ENCODE assay signal across 11 mouse cellular contexts in the genomic region with DNA sequence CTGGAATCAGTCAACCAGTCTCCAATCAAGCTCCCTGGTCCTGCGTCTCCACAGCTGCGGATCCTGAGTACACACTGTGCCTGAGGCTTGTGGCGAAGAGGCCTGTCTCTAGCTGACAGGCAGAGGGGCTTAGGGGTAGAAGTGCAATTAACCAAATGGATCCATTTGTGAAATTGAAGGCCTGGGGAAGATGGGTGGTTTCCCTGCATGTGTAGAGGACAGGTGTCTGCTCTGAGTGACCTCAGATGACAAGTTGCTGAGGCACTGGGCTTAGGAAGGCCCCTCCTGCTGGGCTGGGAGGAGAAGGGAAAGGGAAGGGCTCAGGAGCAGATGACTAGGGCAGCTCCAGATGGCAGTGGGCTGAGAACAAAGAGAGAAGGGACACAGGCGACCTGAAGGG.
DNase-seq lines count a peak whose midpoint lies in the region; ATAC-seq and TF ChIP-seq lines count a peak whose summit lies in the region.
"Had no signal": no experiment of that assay in that cellular context is flagged by ENCODE, and none has a peak within 500 bp of the region (broad histone marks: within the 10 kb centered on the region; RNA-seq: fewer than 3 reads in every experiment).

No protein-coding gene starts in this region.

- H3K9ac ChIP-seq in embryonic facial prominence, embryonic 14.5 days (ENCODE audit: low read depth, low read length), result no peak overlapping the region
- H3K9ac ChIP-seq in hindbrain, embryonic 16.5 days (ENCODE audit: low read depth, low read length), result peak overlapping the region; percentile 22; the same call in 1 of the 2 replicates
- no peak overlapping the region for H3K9ac ChIP-seq in liver, postnatal 0 days (replicated peaks)
- H3K9ac ChIP-seq: limb, embryonic 15.5 days had no signal

- H3K4me1 ChIP-seq in embryonic facial prominence, embryonic 14.5 days (ENCODE audit: control insufficient read depth, insufficient read depth, low read length), result no peaks in the 10 kb centered on the region
- peaks cover 23% of the 10 kb centered on the region for H3K4me1 ChIP-seq in hindbrain, embryonic 16.5 days (ENCODE audit: control insufficient read depth, insufficient read depth, low read depth, low read length)
- H3K4me1 ChIP-seq in olfactory bulb, adult 2 months (ENCODE audit: control insufficient read depth, insufficient read depth, low read length), result peaks cover 39% of the 10 kb centered on the region
- no peaks in the 10 kb centered on the region for H3K4me1 ChIP-seq in liver, postnatal 0 days (ENCODE audit: insufficient read depth)
- H3K4me1 ChIP-seq: limb, embryonic 15.5 days had no signal

- no peak overlapping the region for H3K27ac ChIP-seq in embryonic facial prominence, embryonic 14.5 days (replicated peaks; ENCODE audit: low read depth, low read length)
- H3K27ac ChIP-seq in hindbrain, embryonic 16.5 days (ENCODE audit: low read depth, low read length), result peak overlapping the region; percentile 67
- peak overlapping the region; percentile 9; the same call in 1 of the 2 replicates for H3K27ac ChIP-seq in olfactory bulb, adult 2 months (ENCODE audit: insufficient read depth, low read depth, low read length)
- no peak overlapping the region for H3K27ac ChIP-seq in liver, postnatal 0 days (ENCODE audit: low read depth)
- H3K27ac ChIP-seq: limb, embryonic 15.5 days had no signal

- WGBS in embryonic facial prominence, embryonic 14.5 days, result 14% methylated on average over 4 of the region's 4 CpGs
- WGBS in hindbrain, embryonic 16.5 days, result 17% methylated on average over 4 of the region's 4 CpGs
- WGBS in olfactory bulb, adult 2 months, result 51% methylated on average over 4 of the region's 4 CpGs
- 36% methylated on average over 4 of the region's 4 CpGs for WGBS in liver, postnatal 0 days (ENCODE audit: insufficient replicate concordance)

- no peak for TF ChIP-seq EP300 in liver, postnatal 0 days (IDR thresholded peaks at IDR 0.05; ENCODE audit: low read depth)

- TF ChIP-seq POLR2A in olfactory bulb, adult 2 months (IDR thresholded peaks at IDR 0.05; ENCODE audit: insufficient read depth, low read depth, low read length), result no peak

- peak; percentile 47; the same call in 1 of the 2 replicates for ATAC-seq in embryonic facial prominence, embryonic 14.5 days (ENCODE audit: low read depth)
- ATAC-seq in hindbrain, embryonic 16.5 days, result peak; percentile 27; the same call in 1 of the 2 replicates
- ATAC-seq in liver, postnatal 0 days, result no peak

- peak; percentile 45 to 65 for DNase-seq in cerebellum, postnatal 25 days
- DNase-seq in cerebellum, adult 9-10 months, result no peak
- peak; percentile 22 for DNase-seq in embryonic facial prominence, embryonic 14.5 days (ENCODE audit: low spot score)
- DNase-seq in liver, postnatal 0 days, result no peak
- DNase-seq in lung, postnatal 36 days, result no peak
- no peak for DNase-seq in layer of hippocampus, postnatal 36 days
- DNase-seq: heart, adult 11 months; kidney, postnatal 4 days had no signal

- TF ChIP-seq CTCF in olfactory bulb, adult 2 months (IDR thresholded peaks at IDR 0.05; ENCODE audit: insufficient read depth, low read depth, low read length), result no peak
- TF ChIP-seq CTCF in liver, postnatal 0 days (IDR thresholded peaks at IDR 0.05; ENCODE audit: low read depth), result no peak

- no peaks in the 10 kb centered on the region for H3K36me3 ChIP-seq in embryonic facial prominence, embryonic 14.5 days (ENCODE audit: control insufficient read depth, insufficient read depth, low read length)
- peaks cover 2% of the 10 kb centered on the region; the same call in 1 of the 2 replicates for H3K36me3 ChIP-seq in hindbrain, embryonic 16.5 days (ENCODE audit: control insufficient read depth, insufficient read depth, low read length)
- no peaks in the 10 kb centered on the region for H3K36me3 ChIP-seq in liver, postnatal 0 days (replicated peaks; ENCODE audit: insufficient read depth, low read length)
- H3K36me3 ChIP-seq: limb, embryonic 15.5 days had no signal

- H3K4me2 ChIP-seq in embryonic facial prominence, embryonic 14.5 days (ENCODE audit: low read depth, low read length), result no peak overlapping the region
- no peak overlapping the region for H3K4me2 ChIP-seq in hindbrain, embryonic 16.5 days (ENCODE audit: low read length)
- H3K4me2 ChIP-seq in liver, postnatal 0 days (ENCODE audit: low read depth, low read length), result no peak overlapping the region
- H3K4me2 ChIP-seq: limb, embryonic 15.5 days had no signal

- no peaks in the 10 kb centered on the region for H3K27me3 ChIP-seq in embryonic facial prominence, embryonic 14.5 days (replicated peaks; ENCODE audit: control insufficient read depth, insufficient read depth, low read length)
- H3K27me3 ChIP-seq in hindbrain, embryonic 16.5 days (replicated peaks; ENCODE audit: control insufficient read depth, insufficient read depth, low read length), result no peaks in the 10 kb centered on the region
- 0 out of 2 replicates have a peak, but pooled peaks cover 3% of the 10 kb centered on the region for H3K27me3 ChIP-seq in liver, postnatal 0 days (ENCODE audit: insufficient read depth, low read length)
- H3K27me3 ChIP-seq: limb, embryonic 15.5 days had no signal

- H3K9me3 ChIP-seq in embryonic facial prominence, embryonic 14.5 days (ENCODE audit: control insufficient read depth, low read length), result no peaks in the 10 kb centered on the region
- no peaks in the 10 kb centered on the region for H3K9me3 ChIP-seq in hindbrain, embryonic 16.5 days (ENCODE audit: control insufficient read depth, low read length)
- H3K9me3 ChIP-seq in liver, postnatal 0 days (ENCODE audit: low read length), result no peaks in the 10 kb centered on the region
- H3K9me3 ChIP-seq: limb, embryonic 15.5 days had no signal

- H3K4me3 ChIP-seq in embryonic facial prominence, embryonic 14.5 days (ENCODE audit: low read depth, low read length), result no peak overlapping the region
- H3K4me3 ChIP-seq in hindbrain, embryonic 16.5 days (ENCODE audit: low read length), result no peak overlapping the region
- no peak overlapping the region for H3K4me3 ChIP-seq in olfactory bulb, adult 2 months (ENCODE audit: insufficient read depth, low read depth, low read length)
- H3K4me3 ChIP-seq in liver, postnatal 0 days (ENCODE audit: low read depth, low read length), result no peak overlapping the region
- H3K4me3 ChIP-seq: limb, embryonic 15.5 days had no signal

Comparison
In these comparisons a context has a peak if more than half of its experiments do, and no peak if none do; other contexts are left out.
1. DNase-seq: peak in cerebellum, postnatal 25 days (2 of 2) and embryonic facial prominence, embryonic 14.5 days (single experiment); none in cerebellum, adult 9-10 months (single experiment), liver, postnatal 0 days (single experiment), lung, postnatal 36 days (single experiment) and layer of hippocampus, postnatal 36 days (0 of 2).
2. H3K27ac ChIP-seq: peak in hindbrain, embryonic 16.5 days (single experiment) and olfactory bulb, adult 2 months (single experiment); none in embryonic facial prominence, embryonic 14.5 days (single experiment) and liver, postnatal 0 days (single experiment).